Mouse (Mus musculus) neural tube, embryonic 15.5 days (tissue): ENCODE data around the gene Nrxn2. TPM values are rescaled to one million over a fixed set of nuclear protein-coding genes. Genes with fewer than 3 reads are reported as not detected.
A peak's percentile ranks its signal among the peaks of the same experiment; 100 is the strongest.

ENCODE experiments used
- ATAC-seq: fragments of 200-750 bp; cut with Nextera tagmentation; 2 replicates; pipeline ENCODE4 v1.8.0; 2017; ENCODE audit warnings: mild to moderate bottlenecking, moderate TSS enrichment, moderate library complexity; ENCODE audit not compliant: low FRiP score
- H3K27ac ChIP-seq: fragments of 300-500 bp; sonication (generic); replicated peaks from 2 replicates; pipeline ENCODE4 v1.5.1; 2015; ENCODE audit warnings: mild to moderate bottlenecking, inconsistent platforms
- H3K27me3 ChIP-seq: fragments of 300-500 bp; sonication (generic); replicated peaks from 2 replicates; pipeline ENCODE4 v1.6.1; 2015; ENCODE audit warnings: inconsistent platforms
- H3K36me3 ChIP-seq: fragments of 300-500 bp; sonication (generic); 2 replicates; pipeline ENCODE4 v1.6.1; 2015; ENCODE audit warnings: inconsistent platforms
- H3K4me1 ChIP-seq: fragments of 300-500 bp; sonication (generic); 2 replicates; pipeline ENCODE4 v1.6.1; 2015; ENCODE audit warnings: inconsistent platforms
- H3K4me2 ChIP-seq: fragments of 300-500 bp; sonication (generic); 2 replicates; pipeline ENCODE4 v1.6.1; 2015; ENCODE audit warnings: inconsistent platforms, mild to moderate bottlenecking, moderate library complexity
- H3K4me3 ChIP-seq: fragments of 300-500 bp; sonication (generic); replicated peaks from 2 replicates; pipeline ENCODE4 v1.5.1; 2015; ENCODE audit warnings: mild to moderate bottlenecking, inconsistent platforms
- H3K9ac ChIP-seq: fragments of 300-500 bp; sonication (generic); replicated peaks from 2 replicates; pipeline ENCODE4 v1.6.1; 2015; ENCODE audit warnings: mild to moderate bottlenecking, inconsistent platforms
- H3K9me3 ChIP-seq: fragments of 300-500 bp; sonication (generic); replicated peaks from 2 replicates; pipeline ENCODE4 v1.6.1; 2016; ENCODE audit warnings: inconsistent platforms
- WGBS: fragments of 180-500 bp; shearing (Covaris S2); methylation state at CpG from one replicate; pipeline ENCODE4 v1.1.7; 2015; ENCODE audit warnings: mixed read lengths; 5-methylcytosine and 5-hydroxymethylcytosine counted together
- polyA plus RNA-seq: library from polyadenylated mRNA; unstranded; fragments of >200 nt; fragmentation: Nextera tagmentation; extraction: Ambion mirVana; gene quantifications from 2 replicates; pipeline ENCODE4 v1.2.1, GENCODE M21; 2015

The Nrxn2 gene
- polyA plus RNA-seq, 1 experiment from 2014 or later: 45.7 TPM

GRCm38 (mm10) chr19:6529265-6529985 lies 110.9 kb downstream of the Nrxn2 start:
- H3K4me3 ChIP-seq: no peak overlapping the region
- peak overlapping the region; percentile 37 for H3K4me2 ChIP-seq
- peaks cover 27% of the 10 kb centered on the region for H3K36me3 ChIP-seq
- ATAC-seq: no peak
- WGBS: 53% methylated on average over 14 of the region's 14 CpGs
- H3K27me3 ChIP-seq: no peaks in the 10 kb centered on the region
- H3K27ac ChIP-seq: peak overlapping the region; percentile 69
- H3K9me3 ChIP-seq: no peaks in the 10 kb centered on the region
- H3K9ac ChIP-seq: peak overlapping the region; percentile 23; the same call in 1 of the 2 replicates
- H3K4me1 ChIP-seq: peaks cover 56% of the 10 kb centered on the region

DNA sequence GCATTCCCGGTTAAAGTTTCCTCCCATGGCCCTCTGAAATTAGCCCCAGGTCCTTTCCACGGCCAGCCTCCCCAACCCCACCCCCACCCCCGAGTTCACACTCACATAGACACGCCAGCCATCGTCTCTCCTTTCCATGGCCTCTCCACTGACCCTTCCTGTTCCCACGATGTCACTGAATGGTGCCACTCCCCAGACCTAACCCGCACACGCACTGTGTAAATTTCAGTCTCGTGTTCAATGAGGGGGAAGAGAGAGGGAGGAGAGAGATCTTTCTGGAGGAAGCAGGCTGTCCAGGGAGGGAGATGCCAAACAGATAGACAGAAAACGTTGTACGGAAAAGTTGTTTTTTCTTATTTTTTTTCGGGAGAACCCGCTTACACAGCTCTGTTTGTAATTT lies 111.8 kb downstream of the Nrxn2 start:
- no peak for ATAC-seq
- H3K9me3 ChIP-seq: no peaks in the 10 kb centered on the region
- peaks cover 18% of the 10 kb centered on the region for H3K36me3 ChIP-seq
- H3K4me2 ChIP-seq: peak overlapping the region; percentile 37
- H3K9ac ChIP-seq: no peak overlapping the region
- no peak overlapping the region for H3K4me3 ChIP-seq
- H3K27me3 ChIP-seq: no peaks in the 10 kb centered on the region
- peak overlapping the region; percentile 69 for H3K27ac ChIP-seq
- H3K4me1 ChIP-seq: peaks cover 56% of the 10 kb centered on the region
- WGBS: 15% methylated on average over 13 of the region's 13 CpGs

DNA sequence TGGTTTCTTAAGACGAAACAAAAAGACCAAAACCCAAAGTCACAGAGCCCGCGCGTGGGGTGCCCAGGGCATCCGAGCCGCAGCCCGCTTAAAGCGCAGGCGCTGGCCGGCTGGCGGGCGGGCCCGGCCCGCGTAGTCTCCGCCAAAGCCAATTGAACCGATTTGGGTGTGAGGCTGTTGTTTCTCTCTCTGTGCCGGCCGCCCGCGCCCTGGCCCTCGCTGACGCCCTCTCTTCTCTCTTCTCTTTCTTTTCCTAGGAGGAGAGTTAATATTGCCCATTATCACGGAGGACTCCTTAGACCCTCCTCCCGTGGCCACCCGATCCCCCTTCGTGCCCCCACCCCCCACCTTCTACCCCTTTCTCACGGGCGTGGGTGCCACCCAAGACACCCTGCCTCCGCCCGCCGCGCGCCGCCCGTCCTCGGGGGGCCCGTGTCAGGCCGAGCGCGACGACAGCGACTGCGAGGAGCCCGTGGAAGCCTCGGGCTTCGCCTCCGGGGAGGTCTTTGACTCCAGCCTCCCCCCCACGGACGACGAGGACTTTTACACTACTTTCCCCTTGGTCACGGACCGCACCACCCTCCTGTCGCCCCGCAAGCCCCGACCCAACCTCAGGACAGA lies 112.6 kb downstream of the Nrxn2 start:
- ATAC-seq: no peak
- H3K4me2 ChIP-seq: peak overlapping the region; percentile 69
- H3K9me3 ChIP-seq: no peaks in the 10 kb centered on the region
- peak overlapping the region; percentile 37 for H3K4me3 ChIP-seq
- no peaks in the 10 kb centered on the region for H3K27me3 ChIP-seq
- H3K9ac ChIP-seq: peak overlapping the region; percentile 51
- H3K4me1 ChIP-seq: peaks cover 56% of the 10 kb centered on the region
- peak overlapping the region; percentile 83 for H3K27ac ChIP-seq
- 1% methylated on average over 56 of the region's 56 CpGs for WGBS
- peaks cover 13% of the 10 kb centered on the region for H3K36me3 ChIP-seq

GRCm38 (mm10) chr19:6531832-6532471 lies 113.4 kb downstream of the Nrxn2 start:
- H3K4me2 ChIP-seq: peak overlapping the region; percentile 69
- H3K9ac ChIP-seq: peak overlapping the region; percentile 51
- no peaks in the 10 kb centered on the region for H3K27me3 ChIP-seq
- H3K4me3 ChIP-seq: peak overlapping the region; percentile 37
- peaks cover 5% of the 10 kb centered on the region; the same call in 1 of the 2 replicates for H3K36me3 ChIP-seq
- H3K9me3 ChIP-seq: no peaks in the 10 kb centered on the region
- H3K4me1 ChIP-seq: peaks cover 56% of the 10 kb centered on the region
- H3K27ac ChIP-seq: peak overlapping the region; percentile 83
- ATAC-seq: peak; percentile 32; the same call in 1 of the 2 replicates
- 2% methylated on average over 35 of the region's 36 CpGs for WGBS

DNA sequence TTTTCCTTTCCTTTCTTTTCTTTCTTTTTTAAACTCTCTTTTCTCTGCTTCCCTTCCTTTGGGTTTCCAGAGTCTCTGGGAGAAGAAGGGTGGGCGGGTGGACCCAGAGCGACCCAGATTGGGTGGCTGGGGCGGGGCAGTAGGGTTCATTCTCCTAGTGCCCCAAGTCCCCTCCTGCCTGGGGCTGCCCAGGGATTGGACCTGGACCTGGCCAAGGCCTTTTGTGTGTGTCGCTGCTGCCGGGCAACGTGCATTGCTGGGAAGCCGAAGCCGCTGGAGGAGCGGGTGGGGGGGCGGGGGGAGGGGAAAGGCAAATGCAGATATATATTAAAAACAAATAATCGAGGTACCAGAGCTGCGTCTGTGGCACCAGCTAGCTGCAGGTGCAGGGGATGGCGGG lies 114.1 kb downstream of the Nrxn2 start:
- WGBS: 13% methylated on average over 13 of the region's 13 CpGs
- H3K4me3 ChIP-seq: peak overlapping the region; percentile 37
- H3K36me3 ChIP-seq: peaks cover 5% of the 10 kb centered on the region; the same call in 1 of the 2 replicates
- no peak for ATAC-seq
- H3K4me1 ChIP-seq: peaks cover 56% of the 10 kb centered on the region
- peak overlapping the region; percentile 69 for H3K4me2 ChIP-seq
- H3K9ac ChIP-seq: peak overlapping the region; percentile 51; the same call in 1 of the 2 replicates
- H3K27ac ChIP-seq: peak overlapping the region; percentile 83
- H3K9me3 ChIP-seq: no peaks in the 10 kb centered on the region
- no peaks in the 10 kb centered on the region for H3K27me3 ChIP-seq

GRCm38 (mm10) chr19:6533290-6534117 lies 115.0 kb downstream of the Nrxn2 start:
- Histone ChIP-seq H3K9me3 (no peaks in the 10 kb centered on the region), H3K27ac (0 out of 2 replicates have a peak overlapping the region, but pooled peaks have one; percentile 83), H3K4me1 (peaks cover 52% of the 10 kb centered on the region), H3K4me2 (no peak overlapping the region), H3K4me3 (no peak overlapping the region), H3K36me3 (peaks cover 4% of the 10 kb centered on the region; the same call in 1 of the 2 replicates), H3K9ac (no peak overlapping the region), H3K27me3 (no peaks in the 10 kb centered on the region)
- ATAC-seq: no peak
- WGBS: 60% methylated on average over 11 of the region's 11 CpGs

DNA sequence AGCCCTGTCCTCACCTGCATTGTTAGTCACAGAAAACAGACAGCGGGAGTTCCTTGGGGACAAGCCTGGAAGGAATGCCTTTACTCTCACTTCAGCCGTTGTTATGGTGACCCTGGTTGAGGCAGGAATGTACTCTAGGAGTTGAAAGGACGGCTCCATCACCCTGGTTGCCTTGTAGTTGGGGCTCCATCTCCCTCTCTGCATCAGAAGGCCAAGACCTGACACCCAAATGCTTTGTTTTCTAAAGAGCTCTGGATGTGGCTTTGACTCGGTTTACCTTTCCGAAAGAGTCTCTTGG lies 115.5 kb downstream of the Nrxn2 start:
- peaks cover 46% of the 10 kb centered on the region for H3K4me1 ChIP-seq
- WGBS: 47% methylated on average over 5 of the region's 5 CpGs
- no peak overlapping the region for H3K4me3 ChIP-seq
- no peak overlapping the region for H3K9ac ChIP-seq
- H3K36me3 ChIP-seq: no peaks in the 10 kb centered on the region
- no peak overlapping the region for H3K27ac ChIP-seq
- no peak overlapping the region for H3K4me2 ChIP-seq
- no peaks in the 10 kb centered on the region for H3K9me3 ChIP-seq
- no peaks in the 10 kb centered on the region for H3K27me3 ChIP-seq
- ATAC-seq: no peak

GRCm38 (mm10) chr19:6536201-6536600 lies 117.7 kb downstream of the Nrxn2 start:
- H3K9ac ChIP-seq: no peak overlapping the region
- H3K27me3 ChIP-seq: no peaks in the 10 kb centered on the region
- H3K27ac ChIP-seq: no peak overlapping the region
- H3K4me3 ChIP-seq: no peak overlapping the region
- H3K9me3 ChIP-seq: no peaks in the 10 kb centered on the region
- H3K4me1 ChIP-seq: peaks cover 27% of the 10 kb centered on the region
- no peak overlapping the region for H3K4me2 ChIP-seq
- 80% methylated on average over 3 of the region's 3 CpGs for WGBS
- no peaks in the 10 kb centered on the region for H3K36me3 ChIP-seq
- ATAC-seq: no peak

GRCm38 (mm10) chr19:6536696-6537095 lies 118.2 kb downstream of the Nrxn2 start:
- H3K4me2 ChIP-seq: no peak overlapping the region
- H3K4me1 ChIP-seq: peaks cover 22% of the 10 kb centered on the region
- H3K36me3 ChIP-seq: no peaks in the 10 kb centered on the region
- ATAC-seq: no peak; the same call in 1 of the 2 replicates
- 70% methylated on average over 6 of the region's 6 CpGs for WGBS
- no peak overlapping the region for H3K27ac ChIP-seq
- no peak overlapping the region for H3K4me3 ChIP-seq
- no peaks in the 10 kb centered on the region for H3K27me3 ChIP-seq
- no peaks in the 10 kb centered on the region for H3K9me3 ChIP-seq
- H3K9ac ChIP-seq: no peak overlapping the region

GRCm38 (mm10) chr19:6537526-6537925 lies 119.0 kb downstream of the Nrxn2 start:
- no peak overlapping the region for H3K4me3 ChIP-seq
- H3K9ac ChIP-seq: no peak overlapping the region
- ATAC-seq: no peak
- no peaks in the 10 kb centered on the region for H3K27me3 ChIP-seq
- 83% methylated on average over 8 of the region's 8 CpGs for WGBS
- H3K36me3 ChIP-seq: no peaks in the 10 kb centered on the region
- H3K4me1 ChIP-seq: peaks cover 14% of the 10 kb centered on the region
- H3K4me2 ChIP-seq: no peak overlapping the region
- H3K27ac ChIP-seq: no peak overlapping the region
- no peaks in the 10 kb centered on the region for H3K9me3 ChIP-seq

GRCm38 (mm10) chr19:6538546-6538945 lies 120.0 kb downstream of the Nrxn2 start:
- no peak overlapping the region for H3K9ac ChIP-seq
- H3K4me1 ChIP-seq: peaks cover 4% of the 10 kb centered on the region; the same call in 1 of the 2 replicates
- no peak overlapping the region for H3K4me3 ChIP-seq
- no peak for ATAC-seq
- WGBS: 95% methylated on average over 6 of the region's 6 CpGs
- no peak overlapping the region for H3K4me2 ChIP-seq
- no peaks in the 10 kb centered on the region for H3K27me3 ChIP-seq
- H3K27ac ChIP-seq: no peak overlapping the region
- no peaks in the 10 kb centered on the region for H3K36me3 ChIP-seq
- H3K9me3 ChIP-seq: no peaks in the 10 kb centered on the region
